Mouse (Mus musculus) kidney, embryonic 14.5 days (tissue): ENCODE measurements around the gene Actn1. TPM values are rescaled to one million over a fixed set of nuclear protein-coding genes. Genes with fewer than 3 reads are reported as not detected.

ENCODE experiments used
- ATAC-seq: fragments of 200-750 bp; cut with Nextera tagmentation; 2 replicates; pipeline ENCODE4 v1.8.0; 2017; ENCODE audit warnings: moderate number of reproducible peaks, mild to moderate bottlenecking, moderate TSS enrichment, moderate library complexity; ENCODE audit not compliant: low FRiP score, low TSS enrichment
- H3K27ac ChIP-seq: fragments of 300-500 bp; sonication (generic); 2 replicates; pipeline ENCODE4 v1.5.1; 2014; ENCODE audit warnings: low read depth, mild to moderate bottlenecking, low read length, moderate library complexity, mixed read lengths
- H3K27me3 ChIP-seq: fragments of 300-500 bp; sonication (generic); 2 replicates; pipeline ENCODE4 v1.6.1; 2014; ENCODE audit warnings: mild to moderate bottlenecking, low read length; ENCODE audit not compliant: control insufficient read depth, insufficient read depth
- H3K36me3 ChIP-seq: fragments of 300-500 bp; sonication (generic); 2 replicates; pipeline ENCODE4 v1.6.1; 2014; ENCODE audit warnings: low read length, mixed read lengths; ENCODE audit not compliant: control insufficient read depth, insufficient read depth
- H3K4me1 ChIP-seq: fragments of 300-500 bp; sonication (generic); 2 replicates; pipeline ENCODE4 v1.6.1; 2014; ENCODE audit warnings: low read length, mixed read lengths; ENCODE audit not compliant: control insufficient read depth, insufficient read depth
- H3K4me2 ChIP-seq: fragments of 300-500 bp; sonication (generic); replicated peaks from 2 replicates; pipeline ENCODE4 v1.6.1; 2014; ENCODE audit warnings: low read depth, mild to moderate bottlenecking, low read length
- H3K4me3 ChIP-seq: fragments of 300-500 bp; sonication (generic); 2 replicates; pipeline ENCODE4 v1.5.1; 2014; ENCODE audit warnings: mild to moderate bottlenecking, low read length
- H3K9ac ChIP-seq: fragments of 300-500 bp; sonication (generic); 2 replicates; pipeline ENCODE4 v1.6.1; 2014; ENCODE audit warnings: low read depth, mild to moderate bottlenecking, low read length, moderate library complexity
- H3K9me3 ChIP-seq: fragments of 300-500 bp; sonication (generic); 2 replicates; pipeline ENCODE4 v1.6.1; 2016; ENCODE audit warnings: low read length; ENCODE audit not compliant: control insufficient read depth
- WGBS: fragments of 180-500 bp; shearing (Covaris S2); extraction: QIAGEN DNeasy Blood & Tissue Kit; methylation state at CpG from one replicate; pipeline ENCODE4 v1.1.7; 2014; 5-methylcytosine and 5-hydroxymethylcytosine counted together
- polyA plus RNA-seq: library from polyadenylated mRNA; unstranded; fragments of >200 nt; fragmentation: Nextera tagmentation; extraction: Ambion mirVana; gene quantifications from 2 replicates; pipeline ENCODE4 v1.2.1, GENCODE M21; 2014

The Actn1 gene
- polyA plus RNA-seq, 1 experiment from 2014 or later, result 52.6 TPM

- Histone ChIP-seq H3K4me3 (no peak overlapping the region), H3K9me3 (no peaks in the 10 kb centered on the region), H3K27ac (no peak overlapping the region), H3K4me1 (peaks cover 50% of the 10 kb centered on the region), H3K27me3 (no peaks in the 10 kb centered on the region), H3K9ac (no peak overlapping the region), H3K36me3 (no peaks in the 10 kb centered on the region), H3K4me2 (no peak overlapping the region)
- WGBS, result 75% methylated on average over 8 of the region's 8 CpGs
- no peak for ATAC-seq
Observed at GRCm38 (mm10) chr12:80213810-80214209, 46.4 kb downstream of the Actn1 start.

DNA sequence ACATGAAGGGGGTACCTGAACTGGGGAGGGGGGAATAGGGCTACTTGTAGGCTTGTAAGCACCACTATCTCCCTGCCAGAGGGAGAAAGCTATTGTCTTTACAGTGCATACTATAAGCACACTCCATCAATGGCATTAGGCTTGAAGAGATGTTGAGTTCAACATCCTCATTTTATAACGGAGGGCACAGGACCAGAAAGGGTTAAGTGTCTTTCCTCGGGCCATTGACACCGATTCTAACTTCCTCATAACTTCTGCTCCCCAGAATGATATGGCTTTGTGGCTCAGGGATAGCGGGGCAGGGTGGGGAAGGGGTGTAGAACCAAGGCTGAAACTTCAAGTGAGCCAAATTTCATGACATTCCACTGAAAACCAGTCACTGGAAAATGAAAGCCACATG, 46.9 kb downstream of the Actn1 start:
- Histone ChIP-seq H3K36me3 (no peaks in the 10 kb centered on the region), H3K27me3 (no peaks in the 10 kb centered on the region), H3K4me3 (no peak overlapping the region), H3K9ac (no peak overlapping the region), H3K27ac (no peak overlapping the region), H3K4me2 (no peak overlapping the region), H3K4me1 (peaks cover 44% of the 10 kb centered on the region), H3K9me3 (no peaks in the 10 kb centered on the region)
- ATAC-seq, result no peak
- WGBS, result 33% methylated on average over 4 of the region's 4 CpGs

GRCm38 (mm10) chr12:80210791-80211612, 49.2 kb downstream of the Actn1 start:
- no peak overlapping the region for H3K9ac ChIP-seq
- no peak for ATAC-seq
- 21% methylated on average over 4 of the region's 4 CpGs for WGBS
- peaks cover 28% of the 10 kb centered on the region for H3K4me1 ChIP-seq
- H3K27ac ChIP-seq, result 0 out of 2 replicates have a peak overlapping the region, but pooled peaks have one; percentile 51
- no peak overlapping the region for H3K4me2 ChIP-seq
- H3K36me3 ChIP-seq, result peaks cover 14% of the 10 kb centered on the region; the same call in 1 of the 2 replicates
- H3K27me3 ChIP-seq, result no peaks in the 10 kb centered on the region
- no peak overlapping the region for H3K4me3 ChIP-seq
- H3K9me3 ChIP-seq, result no peaks in the 10 kb centered on the region

DNA sequence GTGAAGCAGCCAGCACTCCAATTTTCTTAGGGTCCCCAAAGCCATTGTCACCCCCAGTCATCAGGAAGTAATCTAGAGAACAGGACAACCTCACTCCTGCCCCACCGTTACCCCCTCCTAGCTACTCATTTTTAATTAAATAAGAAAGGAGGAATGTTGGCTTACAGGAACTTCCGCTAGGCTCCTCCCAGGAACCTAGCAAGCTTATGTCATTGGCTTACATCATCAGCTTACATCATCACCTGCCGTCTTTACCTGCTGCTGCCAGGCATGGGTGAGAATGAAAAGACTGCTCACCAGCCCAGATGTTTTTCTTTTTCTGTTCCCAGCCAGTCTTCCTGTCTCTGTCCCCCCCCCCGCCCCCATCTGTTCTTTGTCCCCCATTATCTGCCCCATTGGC, 50.3 kb downstream of the Actn1 start:
- no peak overlapping the region for H3K4me3 ChIP-seq
- H3K9ac ChIP-seq, result no peak overlapping the region
- no peaks in the 10 kb centered on the region for H3K9me3 ChIP-seq
- ATAC-seq, result no peak
- 82% methylated on average over 4 of the region's 4 CpGs for WGBS
- no peak overlapping the region for H3K27ac ChIP-seq
- H3K4me1 ChIP-seq, result peaks cover 26% of the 10 kb centered on the region
- no peaks in the 10 kb centered on the region for H3K27me3 ChIP-seq
- H3K36me3 ChIP-seq, result peaks cover 22% of the 10 kb centered on the region
- H3K4me2 ChIP-seq, result no peak overlapping the region

- 57% methylated on average over 19 of the region's 19 CpGs for WGBS
- peaks cover 35% of the 10 kb centered on the region for H3K36me3 ChIP-seq
- H3K4me1 ChIP-seq, result peaks cover 22% of the 10 kb centered on the region
Observed at GRCm38 (mm10) chr12:80208126-80208820, 51.9 kb downstream of the Actn1 start.

DNA sequence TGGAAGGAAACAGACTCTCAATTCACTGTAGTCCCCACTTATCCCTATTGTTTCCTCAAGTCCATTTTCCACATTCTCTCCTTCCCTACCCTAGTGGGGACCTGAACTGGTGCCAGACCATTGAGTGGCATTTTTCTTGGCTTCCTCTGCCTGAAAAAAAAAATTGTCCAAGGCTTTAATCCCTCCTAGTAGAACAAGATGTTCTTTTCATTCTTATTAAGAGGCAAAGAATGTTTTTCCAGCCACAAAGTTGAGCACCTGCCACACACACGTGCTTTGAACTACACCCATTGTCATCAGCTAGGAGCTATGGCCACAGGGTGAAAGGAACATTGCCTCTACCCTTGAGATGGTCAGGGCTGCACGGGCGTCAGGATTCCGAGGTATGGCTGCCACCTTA, 56.9 kb downstream of the Actn1 start:
- Histone ChIP-seq H3K9ac (no peak overlapping the region), H3K4me1 (0 out of 2 replicates have a peak, but pooled peaks cover 3% of the 10 kb centered on the region), H3K9me3 (no peaks in the 10 kb centered on the region), H3K4me2 (no peak overlapping the region), H3K27ac (no peak overlapping the region), H3K27me3 (no peaks in the 10 kb centered on the region), H3K4me3 (no peak overlapping the region), H3K36me3 (peaks cover 45% of the 10 kb centered on the region)
- no peak for ATAC-seq
- 79% methylated on average over 4 of the region's 4 CpGs for WGBS

More at GRCm38 (mm10) chr12:80208126-80208820, 51.9 kb downstream of the Actn1 start:
- no peak overlapping the region for H3K9ac ChIP-seq
- H3K4me2 ChIP-seq, result no peak overlapping the region
- ATAC-seq, result no peak
- H3K9me3 ChIP-seq, result no peaks in the 10 kb centered on the region
- H3K27me3 ChIP-seq, result no peaks in the 10 kb centered on the region
- no peak overlapping the region for H3K27ac ChIP-seq
- H3K4me3 ChIP-seq, result no peak overlapping the region

- H3K27me3 ChIP-seq, result no peaks in the 10 kb centered on the region
- peaks cover 52% of the 10 kb centered on the region for H3K36me3 ChIP-seq
- ATAC-seq, result no peak
- H3K9ac ChIP-seq, result no peak overlapping the region
- H3K4me3 ChIP-seq, result no peak overlapping the region
- H3K9me3 ChIP-seq, result no peaks in the 10 kb centered on the region
- H3K4me1 ChIP-seq, result 0 out of 2 replicates have a peak, but pooled peaks cover 3% of the 10 kb centered on the region
- no peak overlapping the region for H3K27ac ChIP-seq
- H3K4me2 ChIP-seq, result no peak overlapping the region
- 68% methylated on average over 2 of the region's 2 CpGs for WGBS
Observed at GRCm38 (mm10) chr12:80199738-80200137, 60.4 kb downstream of the Actn1 start.

- Histone ChIP-seq H3K4me3 (no peak overlapping the region), H3K27me3 (no peaks in the 10 kb centered on the region), H3K27ac (no peak overlapping the region), H3K9ac (no peak overlapping the region), H3K9me3 (no peaks in the 10 kb centered on the region), H3K4me2 (no peak overlapping the region), H3K36me3 (peaks cover 41% of the 10 kb centered on the region), H3K4me1 (0 out of 2 replicates have a peak, but pooled peaks cover 3% of the 10 kb centered on the region)
- WGBS, result 35% methylated on average over 3 of the region's 3 CpGs
- ATAC-seq, result 0 out of 2 replicates have a peak, but pooled peaks have one; percentile 48
Observed at GRCm38 (mm10) chr12:80198487-80198886, 61.7 kb downstream of the Actn1 start.

DNA sequence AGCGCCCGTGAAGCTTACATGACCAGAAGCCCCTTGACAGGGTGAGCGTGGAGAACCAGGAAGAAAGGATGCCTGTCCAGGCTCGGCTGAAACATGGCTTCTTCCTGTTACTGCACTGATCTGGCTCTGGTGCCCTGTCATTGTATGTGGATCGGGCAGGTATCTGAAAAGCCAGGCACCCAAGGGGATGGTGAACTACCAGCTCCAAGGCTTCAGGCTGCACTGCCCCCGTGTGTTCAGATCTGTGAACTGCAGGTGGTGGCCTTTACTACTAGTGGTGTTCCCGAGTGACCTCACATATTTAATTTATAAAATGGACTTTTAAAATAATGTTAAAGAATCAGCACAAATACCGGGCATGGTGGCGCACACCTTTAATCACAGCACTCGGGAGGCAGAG, 62.8 kb downstream of the Actn1 start:
- Histone ChIP-seq H3K27ac (no peak overlapping the region), H3K4me2 (no peak overlapping the region), H3K4me3 (no peak overlapping the region), H3K9me3 (no peaks in the 10 kb centered on the region), H3K27me3 (no peaks in the 10 kb centered on the region), H3K4me1 (0 out of 2 replicates have a peak, but pooled peaks cover 3% of the 10 kb centered on the region), H3K9ac (no peak overlapping the region), H3K36me3 (peaks cover 44% of the 10 kb centered on the region)
- ATAC-seq, result no peak
- WGBS, result 76% methylated on average over 10 of the region's 10 CpGs
